Mouse (Mus musculus): ENCODE data around the gene Iqgap2. TPM values are rescaled to one million over a fixed set of nuclear protein-coding genes. Genes with fewer than 3 reads are reported as not detected.
A peak's percentile ranks its signal among the peaks of the same experiment; 100 is the strongest.

Iqgap2 gene
- total and polyA plus RNA-seq, 2 experiments from 2014 or later: 2.1 to 6.0 TPM

DNA sequence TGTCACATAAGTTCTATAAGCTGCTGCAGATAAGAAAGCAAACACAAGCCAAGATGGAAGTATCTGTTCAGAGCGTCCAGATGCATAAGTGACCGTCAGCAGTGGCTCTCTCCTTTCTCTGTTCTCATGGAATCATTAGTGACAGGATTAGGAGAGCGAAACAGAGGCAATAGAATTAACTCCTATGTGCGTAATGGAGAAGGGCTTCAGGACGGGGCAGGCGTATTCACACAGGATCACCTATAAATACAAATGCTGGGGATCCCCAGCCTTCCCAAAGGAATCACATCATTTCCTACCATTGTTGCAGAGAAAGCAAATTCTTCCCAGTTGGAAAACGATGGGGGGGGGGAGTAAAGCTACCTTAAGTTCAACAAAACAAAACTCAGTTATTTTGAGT lies 232.3 kb downstream of the Iqgap2 start:
- H3K27ac ChIP-seq (ENCODE audit: low read depth, low read length): no peak overlapping the region
- no peak overlapping the region for H3K4me3 ChIP-seq (ENCODE audit: low read depth, low read length)
- no peaks in the 10 kb centered on the region for H3K27me3 ChIP-seq (ENCODE audit: insufficient read depth, low read length)
- H3K4me1 ChIP-seq (ENCODE audit: insufficient read depth): no peaks in the 10 kb centered on the region
- H3K9ac ChIP-seq: no peak overlapping the region
- DNase-seq: no peak
- no peak for TF ChIP-seq CTCF (IDR thresholded peaks at IDR 0.05; ENCODE audit: low read depth)
- no peak overlapping the region for H3K4me2 ChIP-seq (ENCODE audit: low read depth)
- H3K36me3 ChIP-seq (ENCODE audit: insufficient read depth): no peaks in the 10 kb centered on the region
- WGBS: 84% methylated on average over 7 of the region's 7 CpGs
- no peaks in the 10 kb centered on the region for H3K9me3 ChIP-seq (ENCODE audit: low read length)
- no peak for ATAC-seq

- 72% methylated on average over 9 of the region's 9 CpGs for WGBS
- ATAC-seq (no peak), DNase-seq (no peak)
- Histone ChIP-seq H3K9me3 (ENCODE audit: low read length) (no peaks in the 10 kb centered on the region), H3K4me3 (ENCODE audit: low read depth, low read length) (no peak overlapping the region), H3K36me3 (ENCODE audit: insufficient read depth) (no peaks in the 10 kb centered on the region), H3K4me2 (ENCODE audit: low read depth) (no peak overlapping the region), H3K27ac (ENCODE audit: low read depth, low read length) (no peak overlapping the region), H3K9ac (no peak overlapping the region), H3K27me3 (ENCODE audit: insufficient read depth, low read length) (no peaks in the 10 kb centered on the region), H3K4me1 (ENCODE audit: insufficient read depth) (no peaks in the 10 kb centered on the region)
- no peak for TF ChIP-seq CTCF (IDR thresholded peaks at IDR 0.05; ENCODE audit: low read depth)
Measured at GRCm38 (mm10) chr13:95657171-95657570, 234.6 kb downstream of the Iqgap2 start.

- Histone ChIP-seq H3K4me1 (ENCODE audit: insufficient read depth) (no peaks in the 10 kb centered on the region), H3K9me3 (ENCODE audit: low read length) (no peaks in the 10 kb centered on the region), H3K4me3 (ENCODE audit: low read depth, low read length) (no peak overlapping the region), H3K27ac (ENCODE audit: low read depth, low read length) (no peak overlapping the region), H3K4me2 (ENCODE audit: low read depth) (no peak overlapping the region), H3K9ac (no peak overlapping the region), H3K27me3 (ENCODE audit: insufficient read depth, low read length) (no peaks in the 10 kb centered on the region), H3K36me3 (ENCODE audit: insufficient read depth) (no peaks in the 10 kb centered on the region)
- WGBS: 31% methylated on average over 9 of the region's 9 CpGs
- TF ChIP-seq CTCF (IDR thresholded peaks at IDR 0.05; ENCODE audit: low read depth): no peak
- DNase-seq (peak; percentile 44), ATAC-seq (peak; percentile 89)
Measured at GRCm38 (mm10) chr13:95655284-95655683, 236.4 kb downstream of the Iqgap2 start.

DNA sequence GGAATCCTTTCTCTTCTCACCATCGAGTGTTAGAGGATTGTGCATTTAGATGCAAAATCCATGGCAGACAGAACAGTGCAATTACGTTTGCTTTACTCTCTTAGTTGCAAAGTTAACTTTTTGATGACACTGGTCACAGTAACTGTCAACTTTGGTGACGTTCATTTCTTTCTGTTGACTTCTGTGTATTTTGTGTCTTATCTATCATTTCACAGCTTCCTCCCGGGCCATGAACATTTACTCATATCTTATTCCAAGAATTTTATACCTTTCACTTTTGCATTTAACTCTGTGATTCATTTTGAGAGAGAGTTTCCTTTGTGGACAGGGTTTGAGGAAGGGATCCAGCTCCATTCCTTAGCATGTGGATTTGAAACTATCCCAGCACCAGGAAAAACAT lies 238.0 kb downstream of the Iqgap2 start:
- Histone ChIP-seq H3K9me3 (ENCODE audit: low read length) (no peaks in the 10 kb centered on the region), H3K4me1 (ENCODE audit: insufficient read depth) (no peaks in the 10 kb centered on the region), H3K27me3 (ENCODE audit: insufficient read depth, low read length) (no peaks in the 10 kb centered on the region), H3K4me2 (ENCODE audit: low read depth) (no peak overlapping the region), H3K9ac (no peak overlapping the region), H3K4me3 (ENCODE audit: low read depth, low read length) (no peak overlapping the region), H3K27ac (ENCODE audit: low read depth, low read length) (no peak overlapping the region), H3K36me3 (ENCODE audit: insufficient read depth) (no peaks in the 10 kb centered on the region)
- no peak for TF ChIP-seq CTCF (IDR thresholded peaks at IDR 0.05; ENCODE audit: low read depth)
- no peak for DNase-seq
- no peak for ATAC-seq
- 89% methylated on average over 4 of the region's 4 CpGs for WGBS

- WGBS: 87% methylated on average over 7 of the region's 7 CpGs
- H3K36me3 ChIP-seq (ENCODE audit: insufficient read depth): no peaks in the 10 kb centered on the region
- H3K4me1 ChIP-seq (ENCODE audit: insufficient read depth): no peaks in the 10 kb centered on the region
- ATAC-seq: no peak
- no peak overlapping the region for H3K27ac ChIP-seq (ENCODE audit: low read depth, low read length)
- H3K4me3 ChIP-seq (ENCODE audit: low read depth, low read length): no peak overlapping the region
- TF ChIP-seq CTCF (IDR thresholded peaks at IDR 0.05; ENCODE audit: low read depth): no peak
- no peak overlapping the region for H3K9ac ChIP-seq
- H3K4me2 ChIP-seq (ENCODE audit: low read depth): no peak overlapping the region
- no peaks in the 10 kb centered on the region for H3K9me3 ChIP-seq (ENCODE audit: low read length)
- no peak for DNase-seq
- H3K27me3 ChIP-seq (ENCODE audit: insufficient read depth, low read length): no peaks in the 10 kb centered on the region
Measured at GRCm38 (mm10) chr13:95651870-95652668, 239.7 kb downstream of the Iqgap2 start.

GRCm38 (mm10) chr13:95649941-95650340 lies 241.8 kb downstream of the Iqgap2 start:
- TF ChIP-seq CTCF (IDR thresholded peaks at IDR 0.05; ENCODE audit: low read depth): no peak
- Histone ChIP-seq H3K27me3 (ENCODE audit: insufficient read depth, low read length) (no peaks in the 10 kb centered on the region), H3K36me3 (ENCODE audit: insufficient read depth) (no peaks in the 10 kb centered on the region), H3K27ac (ENCODE audit: low read depth, low read length) (no peak overlapping the region), H3K4me1 (ENCODE audit: insufficient read depth) (no peaks in the 10 kb centered on the region), H3K4me3 (ENCODE audit: low read depth, low read length) (no peak overlapping the region), H3K9ac (no peak overlapping the region), H3K4me2 (ENCODE audit: low read depth) (no peak overlapping the region), H3K9me3 (ENCODE audit: low read length) (no peaks in the 10 kb centered on the region)
- no peak for ATAC-seq
- no peak for DNase-seq
- 87% methylated on average over 3 of the region's 3 CpGs for WGBS

DNA sequence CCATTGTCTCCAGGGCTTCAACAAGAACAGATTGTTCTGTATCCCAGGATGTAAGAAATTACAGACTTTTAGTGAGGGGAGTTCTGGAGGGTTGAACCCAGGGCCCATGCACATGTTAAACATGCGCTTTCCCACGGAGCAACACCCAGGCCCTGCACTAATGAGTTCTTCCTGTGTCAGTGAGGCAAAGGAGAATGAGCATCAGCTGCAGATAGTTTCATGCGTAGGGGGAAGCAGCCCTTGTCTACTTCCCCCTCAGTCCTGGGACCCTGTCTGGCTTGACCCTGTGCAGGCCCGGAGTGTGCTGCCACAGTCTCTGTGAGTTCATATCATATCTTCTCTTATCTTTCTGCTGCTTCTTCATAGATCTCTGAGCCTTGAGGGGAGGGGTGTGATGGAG lies 244.5 kb downstream of the Iqgap2 start:
- no peak for DNase-seq
- no peak for ATAC-seq
- Histone ChIP-seq H3K4me2 (ENCODE audit: low read depth) (no peak overlapping the region), H3K27ac (ENCODE audit: low read depth, low read length) (no peak overlapping the region), H3K4me1 (ENCODE audit: insufficient read depth) (no peaks in the 10 kb centered on the region), H3K4me3 (ENCODE audit: low read depth, low read length) (no peak overlapping the region), H3K9me3 (ENCODE audit: low read length) (no peaks in the 10 kb centered on the region), H3K36me3 (ENCODE audit: insufficient read depth) (no peaks in the 10 kb centered on the region), H3K27me3 (ENCODE audit: insufficient read depth, low read length) (no peaks in the 10 kb centered on the region), H3K9ac (no peak overlapping the region)
- no peak for TF ChIP-seq CTCF (IDR thresholded peaks at IDR 0.05; ENCODE audit: low read depth)
- WGBS: 90% methylated on average over 4 of the region's 4 CpGs

Measured in forebrain, postnatal 0 days (tissue).